12 mouse cellular contexts compared by ENCODE assay signal in the genomic region with DNA sequence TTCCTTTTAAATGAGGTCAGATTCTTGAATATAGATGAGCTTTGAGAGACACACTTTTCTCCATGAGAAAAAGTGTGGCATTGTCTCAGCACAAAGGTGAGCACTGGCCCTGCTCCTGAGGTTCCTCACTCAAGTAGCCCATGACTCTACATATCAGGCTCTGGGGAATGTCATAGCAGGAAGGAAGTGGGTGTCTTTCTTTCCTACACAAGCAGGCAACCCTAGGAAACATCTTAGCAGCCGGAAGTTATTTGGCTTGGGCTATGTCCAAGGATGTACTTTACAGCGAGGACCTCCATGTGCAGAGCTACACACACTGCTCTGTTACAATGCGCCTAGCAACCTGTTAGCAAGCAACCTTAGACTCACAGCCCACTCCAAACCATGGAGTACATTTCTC.
"Had no signal": no experiment of that assay in that cellular context is flagged by ENCODE, and none has a peak within 500 bp of the region (broad histone marks: within the 10 kb centered on the region; RNA-seq: fewer than 3 reads in every experiment).

No protein-coding gene starts in this region.

- H3K9ac ChIP-seq: kidney, embryonic 15.5 days; limb, embryonic 13.5 days; liver, embryonic 14.5 days; neural tube, embryonic 15.5 days had no signal

- H3K27me3 ChIP-seq: kidney, embryonic 15.5 days; limb, embryonic 13.5 days; neural tube, embryonic 15.5 days had no signal

- DNase-seq: kidney, postnatal 36 days; left cerebral cortex, postnatal 4 days; lung, adult 18-20 months; lung, postnatal 4 days; midbrain, embryonic 14.5 days; thymus, postnatal 14 days had no signal

- H3K4me2 ChIP-seq: kidney, embryonic 15.5 days; limb, embryonic 13.5 days; neural tube, embryonic 15.5 days had no signal

- H3K4me3 ChIP-seq: kidney, embryonic 15.5 days; limb, embryonic 13.5 days; midbrain, embryonic 10.5 days; myocyte; neural tube, embryonic 15.5 days had no signal

- H3K4me1 ChIP-seq: kidney, embryonic 15.5 days; midbrain, embryonic 10.5 days had no signal

- H3K27ac ChIP-seq: kidney, embryonic 15.5 days; limb, embryonic 13.5 days; liver, embryonic 14.5 days; midbrain, embryonic 10.5 days; neural tube, embryonic 15.5 days had no signal

- H3K36me3 ChIP-seq: kidney, embryonic 15.5 days; limb, embryonic 13.5 days; midbrain, embryonic 10.5 days; neural tube, embryonic 15.5 days had no signal

- H3K9me3 ChIP-seq: kidney, embryonic 15.5 days; limb, embryonic 13.5 days; midbrain, embryonic 10.5 days; neural tube, embryonic 15.5 days had no signal
